Mouse (Mus musculus) cortical plate, adult 2 months (tissue): ENCODE results near the gene Tbc1d4. TPM values are rescaled to one million over a fixed set of nuclear protein-coding genes. Genes with fewer than 3 reads are reported as not detected.

Experiments
- H3K27ac ChIP-seq: fragments of 200-500 bp; 2 replicates; pipeline ENCODE4 v1.5.1; 2012; ENCODE audit warnings: low read length, control low read depth, inconsistent platforms; ENCODE audit not compliant: insufficient read depth
- H3K4me1 ChIP-seq: fragments of 200-500 bp; 2 replicates; pipeline ENCODE4 v1.6.1; 2011; ENCODE audit warnings: low read length; ENCODE audit not compliant: control insufficient read depth, insufficient read depth
- H3K4me3 ChIP-seq: fragments of 200-500 bp; 2 replicates; pipeline ENCODE4 v1.5.1; 2011; ENCODE audit warnings: mild to moderate bottlenecking, low read length, control low read depth; ENCODE audit not compliant: insufficient read depth
- CTCF ChIP-seq: fragments of 200-500 bp; IDR thresholded peaks from 2 replicates; pipeline ENCODE4 v1.5.1; 2011; ENCODE audit warnings: mild to moderate bottlenecking, control low read depth, low read length; ENCODE audit not compliant: insufficient read depth; ENCODE audit errors: extremely low read depth
- POLR2A ChIP-seq: fragments of 200-500 bp; IDR thresholded peaks from 2 replicates; pipeline ENCODE4 v1.6.1; 2011; ENCODE audit warnings: mild to moderate bottlenecking, low read length, control low read depth; ENCODE audit not compliant: insufficient read depth; ENCODE audit errors: extremely low read depth
- polyA plus RNA-seq: library from polyadenylated mRNA; depleted of rRNA; stranded (reverse); fragments of >200 nt; gene quantifications from 2 replicates; pipeline ENCODE4 v1.2.3, GENCODE M21; 2012

Gene Tbc1d4
- polyA plus RNA-seq, 1 experiment: 6.5 TPM

DNA sequence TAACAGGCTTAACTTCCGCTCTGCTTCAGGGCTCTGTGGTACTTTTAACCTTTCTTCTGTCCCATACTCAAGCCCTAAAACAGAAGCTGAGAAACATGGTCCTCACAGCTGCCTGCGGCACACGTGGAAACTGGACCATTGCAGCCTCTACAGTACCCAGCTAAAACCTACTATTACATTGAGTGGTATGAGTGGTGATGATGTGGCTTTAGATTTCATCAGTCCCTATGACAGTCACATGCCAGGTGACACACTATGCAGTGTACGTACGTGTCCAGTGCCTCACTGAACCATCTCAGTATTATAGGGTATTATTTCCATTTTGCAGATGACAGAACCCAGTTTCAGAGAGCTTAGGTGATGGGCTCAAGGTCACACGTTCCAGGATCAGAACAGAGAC lies 28.4 kb upstream of the Tbc1d4 start:
- Histone ChIP-seq H3K4me3 (no peak overlapping the region), H3K27ac (no peak overlapping the region), H3K4me1 (no peaks in the 10 kb centered on the region)
- TF ChIP-seq POLR2A (no peak), CTCF (no peak)

DNA sequence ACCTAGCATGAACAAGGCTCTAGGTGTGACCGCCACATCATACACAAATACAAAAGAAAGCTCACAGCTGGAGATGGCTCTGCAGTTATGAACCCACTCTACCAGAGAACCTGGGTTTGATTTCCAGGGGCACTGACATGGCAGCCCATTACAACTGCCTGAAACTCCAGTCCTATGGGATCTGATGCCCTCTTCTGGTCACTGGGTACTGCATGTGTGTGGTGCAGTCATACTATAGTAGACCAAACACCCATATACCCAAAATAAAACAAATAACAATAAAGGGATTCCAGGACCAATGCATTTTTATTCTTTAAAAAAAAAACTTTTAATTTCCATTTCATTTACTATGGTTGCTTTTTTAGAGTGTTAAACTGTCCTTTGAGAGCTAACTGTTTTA lies 26.8 kb upstream of the Tbc1d4 start:
- Histone ChIP-seq H3K4me1 (no peaks in the 10 kb centered on the region), H3K4me3 (no peak overlapping the region), H3K27ac (no peak overlapping the region)
- TF ChIP-seq CTCF (peak; percentile 17; the same call in 1 of the 2 replicates), POLR2A (no peak)

DNA sequence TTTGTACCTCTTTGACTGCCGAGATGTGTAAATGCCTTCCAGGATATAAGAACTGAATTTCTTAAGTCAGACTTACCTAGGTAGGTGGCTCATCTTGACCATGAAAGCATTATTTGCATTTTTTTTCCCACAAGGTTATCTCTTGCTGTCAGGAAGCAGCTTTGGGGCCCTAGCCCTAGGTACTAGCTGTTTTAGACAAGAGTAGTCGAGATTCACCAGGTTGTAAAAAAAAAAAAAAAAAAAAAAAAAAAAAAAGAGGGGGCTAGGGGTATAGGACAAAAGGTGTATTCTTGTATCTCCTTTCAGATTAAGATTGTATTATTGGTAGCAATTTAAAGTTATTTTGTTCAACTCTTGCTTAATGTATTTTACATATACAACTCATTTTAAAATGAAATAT lies 21.6 kb upstream of the Tbc1d4 start:
- TF ChIP-seq CTCF (no peak), POLR2A (no peak)
- H3K27ac ChIP-seq: no peak overlapping the region
- H3K4me3 ChIP-seq: no peak overlapping the region
- no peaks in the 10 kb centered on the region for H3K4me1 ChIP-seq

DNA sequence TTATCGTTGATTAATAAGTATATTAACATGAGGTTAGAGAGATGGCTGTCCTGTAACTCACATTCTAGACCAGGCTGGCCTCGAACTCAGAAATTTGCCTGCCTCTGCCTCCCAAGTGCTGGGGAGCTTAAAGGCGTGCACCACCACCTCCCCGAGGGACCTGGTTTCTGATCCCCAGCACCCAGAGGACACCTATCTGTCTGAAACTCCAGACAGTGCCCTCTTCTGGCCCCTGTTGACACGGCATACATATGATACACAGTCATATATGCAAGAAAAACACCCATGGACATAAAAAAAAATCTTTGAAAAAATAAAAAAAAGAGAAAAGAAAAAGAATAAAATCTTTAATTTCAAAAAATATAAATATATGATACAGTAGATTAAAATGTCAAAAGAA lies 8.7 kb upstream of the Tbc1d4 start:
- Histone ChIP-seq H3K4me3 (no peak overlapping the region), H3K27ac (no peak overlapping the region), H3K4me1 (no peaks in the 10 kb centered on the region)
- TF ChIP-seq CTCF (no peak), POLR2A (no peak)

DNA sequence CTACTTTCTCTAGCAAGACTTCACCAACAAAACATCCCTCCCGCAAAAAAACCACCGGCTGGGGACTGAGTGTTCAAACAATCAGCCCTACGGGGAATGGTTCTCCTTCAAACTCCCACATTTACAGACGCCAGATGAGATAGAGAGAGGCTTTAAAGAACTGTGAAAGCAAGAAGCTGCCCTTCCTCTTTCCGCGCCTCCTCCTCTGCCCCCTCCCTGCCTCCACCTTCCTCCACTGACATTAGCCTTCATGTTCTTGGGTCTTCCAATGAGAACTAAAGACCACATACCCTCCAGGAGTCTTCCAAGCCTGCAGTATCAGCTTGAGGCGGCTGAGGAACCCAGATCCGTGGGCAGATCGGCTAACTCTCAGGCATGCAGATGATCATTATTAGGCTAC lies 7.2 kb upstream of the Tbc1d4 start:
- Histone ChIP-seq H3K4me3 (no peak overlapping the region), H3K27ac (no peak overlapping the region), H3K4me1 (no peaks in the 10 kb centered on the region)
- TF ChIP-seq POLR2A: no peak

DNA sequence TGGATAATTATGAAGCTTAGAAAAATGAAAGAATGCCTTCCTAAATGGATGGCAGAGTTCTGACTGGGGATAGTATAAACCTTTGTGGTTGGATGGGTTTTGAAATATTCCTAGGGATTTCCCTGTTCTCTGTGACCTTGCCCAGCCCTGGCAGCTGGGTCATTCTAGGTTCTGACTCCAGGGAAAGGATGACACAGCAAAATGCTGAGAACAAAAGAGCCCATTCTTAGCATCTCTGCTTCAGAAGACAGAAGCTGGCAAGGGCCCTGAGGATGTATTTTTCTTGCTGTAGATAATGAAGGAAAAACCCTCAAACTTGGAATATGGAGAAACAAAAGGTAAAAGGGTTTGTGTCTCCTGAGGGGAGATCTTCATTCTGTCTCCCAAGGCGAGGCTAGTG lies 4.2 kb upstream of the Tbc1d4 start:
- no peak for TF ChIP-seq POLR2A
- no peak for TF ChIP-seq CTCF
- no peak overlapping the region for H3K27ac ChIP-seq
- H3K4me3 ChIP-seq: no peak overlapping the region
- no peaks in the 10 kb centered on the region for H3K4me1 ChIP-seq

DNA sequence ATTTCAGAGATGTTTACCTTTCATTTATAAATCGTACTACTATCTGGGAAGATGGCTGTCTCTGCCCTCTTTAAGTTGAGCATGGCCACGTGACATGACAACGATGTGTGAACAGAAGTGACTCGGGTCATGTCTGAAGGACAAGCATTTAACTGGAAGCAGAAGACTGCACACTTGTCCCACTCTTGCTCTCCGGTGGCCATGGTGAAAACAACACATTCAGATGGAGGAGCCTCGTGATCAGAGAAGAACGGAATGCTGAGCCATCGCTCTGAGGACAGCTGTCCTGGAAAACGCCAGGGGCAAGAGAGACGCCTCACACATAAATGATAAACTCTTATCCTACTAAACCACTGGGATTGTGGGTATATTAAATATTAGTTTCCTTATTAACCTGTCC lies 1.7 kb upstream of the Tbc1d4 start:
- no peaks in the 10 kb centered on the region for H3K4me1 ChIP-seq
- no peak overlapping the region for H3K27ac ChIP-seq
- H3K4me3 ChIP-seq: no peak overlapping the region
- no peak for TF ChIP-seq CTCF
- no peak for TF ChIP-seq POLR2A

DNA sequence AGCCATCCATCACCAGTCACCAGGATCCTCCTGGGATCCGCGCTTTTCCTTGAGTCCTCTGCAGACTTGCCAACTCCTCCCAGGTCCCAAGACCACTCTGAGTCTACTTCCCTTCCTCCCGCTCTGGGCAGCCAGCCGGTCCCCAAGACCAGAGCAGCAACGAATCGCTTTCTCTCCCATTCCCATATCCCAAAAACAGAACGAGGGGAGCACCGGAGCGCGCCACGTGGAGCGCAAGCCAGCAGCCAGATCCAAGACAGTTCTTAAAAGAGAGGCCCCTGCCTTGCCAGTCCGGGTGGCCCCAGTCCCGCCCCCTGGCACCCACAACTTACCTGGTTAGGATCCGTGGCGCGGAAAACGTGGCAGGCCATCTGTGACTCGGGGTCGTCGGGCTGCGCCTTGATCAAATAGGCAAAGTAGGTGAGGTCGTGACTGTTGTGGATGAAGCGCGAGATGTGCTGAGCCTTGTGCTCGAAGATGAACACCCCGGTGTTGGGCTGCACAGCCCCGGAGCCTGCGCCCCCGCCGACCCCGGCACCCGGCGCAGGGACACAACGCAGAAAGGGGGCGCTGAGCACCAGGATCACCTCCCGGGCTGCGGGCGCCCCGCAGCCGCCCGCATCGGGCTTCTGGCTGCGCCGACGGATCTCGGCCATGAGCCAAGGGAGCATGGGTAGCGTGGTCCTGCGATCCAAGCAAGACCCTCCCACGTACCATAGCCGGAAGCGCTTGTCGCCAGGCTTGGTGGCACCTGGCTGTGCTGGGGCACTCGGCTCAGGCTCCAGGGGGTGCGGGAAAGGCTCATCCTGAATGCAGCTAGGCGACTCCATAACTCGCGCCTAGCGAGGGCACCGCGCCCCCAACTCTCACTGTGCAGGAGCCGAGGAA lies 1.1 kb downstream of the Tbc1d4 start:
- Histone ChIP-seq H3K4me1 (no peaks in the 10 kb centered on the region), H3K27ac (no peak overlapping the region), H3K4me3 (peak overlapping the region; percentile 61)
- no peak for TF ChIP-seq POLR2A
- TF ChIP-seq CTCF: no peak

DNA sequence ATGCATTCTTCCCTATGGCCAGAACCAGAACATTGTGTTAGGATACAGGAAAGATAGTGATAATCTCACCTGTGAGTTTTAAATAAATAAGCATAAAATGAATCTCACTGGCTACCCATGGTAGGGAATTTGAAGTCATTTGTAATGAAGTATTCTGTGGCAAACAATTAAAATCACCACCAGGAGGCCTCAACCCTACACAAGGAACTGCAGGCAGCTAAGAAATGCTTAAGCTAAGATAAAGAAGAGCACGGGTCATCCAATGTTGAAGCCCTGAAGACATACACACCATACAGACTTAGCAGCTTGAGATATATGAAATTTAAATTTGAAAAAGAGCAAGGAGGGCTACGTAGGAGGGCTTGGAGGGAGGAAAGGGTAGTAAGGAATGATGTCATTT lies 3.1 kb downstream of the Tbc1d4 start:
- no peaks in the 10 kb centered on the region for H3K4me1 ChIP-seq
- H3K4me3 ChIP-seq: no peak overlapping the region
- no peak overlapping the region for H3K27ac ChIP-seq
- TF ChIP-seq POLR2A (no peak), CTCF (no peak)

DNA sequence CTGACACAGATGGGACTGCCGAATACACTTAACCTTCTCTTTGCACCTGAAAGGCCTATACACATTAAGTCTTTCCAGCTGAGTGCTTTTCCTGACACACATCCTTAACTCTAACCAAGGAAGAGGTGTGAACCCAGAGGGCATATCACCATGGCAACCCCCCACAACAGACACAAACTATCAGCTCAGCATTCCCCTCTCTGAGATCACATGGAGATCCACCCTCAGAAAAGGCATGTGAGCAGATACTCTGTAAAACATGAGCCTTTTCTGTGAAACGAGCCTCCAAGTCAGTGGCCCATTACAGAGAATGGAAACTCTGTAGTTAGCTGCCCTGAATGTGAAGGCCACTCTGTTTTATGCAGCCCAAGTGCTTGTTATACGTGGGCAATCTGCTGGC lies 6.1 kb downstream of the Tbc1d4 start:
- H3K4me3 ChIP-seq: no peak overlapping the region
- TF ChIP-seq POLR2A (no peak), CTCF (no peak)
- no peak overlapping the region for H3K27ac ChIP-seq
- no peaks in the 10 kb centered on the region for H3K4me1 ChIP-seq
